Mouse (Mus musculus) liver, postnatal 0 days (tissue): Measurements from ENCODE around the gene Zfp64.

Experiments used
- CTCF ChIP-seq: sonication (generic); IDR thresholded peaks from 2 replicates; pipeline ENCODE4 v1.5.1; 2016; ENCODE audit warnings: antibody characterized with exemption, low read depth
- EP300 ChIP-seq: IDR thresholded peaks from 2 replicates; pipeline ENCODE4 v1.6.1; 2016; ENCODE audit warnings: antibody characterized with exemption, low read depth, mild to moderate bottlenecking

DNA sequence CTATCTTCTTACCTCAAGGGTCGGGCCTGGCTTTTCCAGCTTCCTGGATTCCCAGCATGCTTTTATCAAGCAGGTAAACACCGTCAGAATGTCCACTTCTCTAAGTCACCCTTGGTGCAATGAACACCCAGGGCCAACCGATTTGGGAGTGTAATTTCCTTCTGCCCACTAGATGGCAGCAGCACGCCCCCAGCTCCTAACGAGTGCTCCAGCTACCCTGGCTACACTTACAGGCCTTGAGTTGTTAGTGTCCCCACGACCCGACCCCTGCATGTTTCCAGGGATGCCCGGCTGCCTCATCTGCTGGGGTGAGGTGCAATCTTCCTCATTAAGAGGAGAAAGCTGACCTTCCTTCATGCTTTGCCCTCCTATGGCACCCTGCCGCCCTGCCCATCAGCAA is 51.2 kb downstream of the Zfp64 start:
- TF ChIP-seq EP300 (no peak), CTCF (peak; percentile 86)
